In the genomic region with DNA sequence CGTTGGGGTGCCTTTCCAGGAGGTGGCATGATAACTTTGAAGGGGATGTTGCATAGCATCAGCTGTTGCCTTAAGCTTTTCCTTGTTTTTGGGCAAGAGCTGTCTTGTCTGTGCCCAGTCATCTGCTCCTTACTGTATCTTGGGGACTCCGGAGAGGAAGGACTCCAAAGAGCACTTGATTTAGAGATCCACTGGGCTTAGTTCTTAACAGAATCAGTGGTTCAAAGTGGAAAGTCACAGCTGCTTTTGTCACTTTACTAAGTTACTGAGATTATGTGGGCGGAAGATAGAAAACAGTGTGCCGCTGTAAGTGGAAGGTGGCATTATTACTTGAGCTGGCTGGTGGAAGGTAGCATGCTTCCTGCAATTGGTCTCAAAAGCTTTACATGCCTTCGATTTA, we compare ENCODE assay signal across 8 mouse cellular contexts. TPM values are rescaled to one million over a fixed set of nuclear protein-coding genes. Genes with fewer than 3 reads are reported as not detected.
A peak's percentile ranks its signal among the peaks of the same experiment; 100 is the strongest.
DNase-seq lines count a peak whose midpoint lies in the region; ATAC-seq and TF ChIP-seq lines count a peak whose summit lies in the region.

No protein-coding gene starts in this region.

- no peaks in the 10 kb centered on the region for H3K27me3 ChIP-seq in cerebellum, adult 2 months (ENCODE audit: control insufficient read depth, insufficient read depth, low read length)
- no peaks in the 10 kb centered on the region; the same call in 1 of the 2 replicates for H3K27me3 ChIP-seq in spleen, adult 2 months (ENCODE audit: control insufficient read depth, insufficient read depth, low read length)
- no peaks in the 10 kb centered on the region for H3K27me3 ChIP-seq in limb, embryonic 13.5 days
- no peaks in the 10 kb centered on the region for H3K27me3 ChIP-seq in stomach, embryonic 16.5 days (ENCODE audit: control insufficient read depth, insufficient read depth, low read length)

- WGBS in cerebellum, adult 2 months, result 13% methylated on average over 5 of the region's 5 CpGs
- 59% methylated on average over 5 of the region's 5 CpGs for WGBS in spleen, adult 2 months
- WGBS in limb, embryonic 13.5 days, result 47% methylated on average over 5 of the region's 5 CpGs
- WGBS in stomach, embryonic 16.5 days, result 54% methylated on average over 5 of the region's 5 CpGs

- peak overlapping the region; percentile 97 for H3K4me3 ChIP-seq in cerebellum, adult 2 months (replicated peaks; ENCODE audit: insufficient read depth, low read depth, low read length)
- H3K4me3 ChIP-seq in spleen, adult 2 months (ENCODE audit: extremely low read depth, insufficient read depth, insufficient read length), result no peak overlapping the region
- H3K4me3 ChIP-seq in limb, embryonic 13.5 days, result peak overlapping the region; percentile 80
- peak overlapping the region; percentile 84 for H3K4me3 ChIP-seq in stomach, embryonic 16.5 days (replicated peaks; ENCODE audit: low read length)

- no peaks in the 10 kb centered on the region for H3K9me3 ChIP-seq in limb, embryonic 13.5 days
- no peaks in the 10 kb centered on the region for H3K9me3 ChIP-seq in stomach, embryonic 16.5 days (replicated peaks; ENCODE audit: control insufficient read depth, low read length)

- no peak for ATAC-seq in limb, embryonic 13.5 days (ENCODE audit: low FRiP score, low read depth)
- ATAC-seq in stomach, embryonic 16.5 days (ENCODE audit: insufficient read depth, low FRiP score), result no peak
- ATAC-seq in granulocyte monocyte progenitor cell, adult 5-6 weeks (replicated peaks; ENCODE audit: poor library complexity, severe bottlenecking), result no peak

- H3K4me2 ChIP-seq in limb, embryonic 13.5 days (replicated peaks), result peak overlapping the region; percentile 81
- H3K4me2 ChIP-seq in stomach, embryonic 16.5 days (ENCODE audit: low read depth, low read length), result peak overlapping the region; percentile 69

- H3K27ac ChIP-seq in cerebellum, adult 2 months (ENCODE audit: insufficient read depth, low read length), result no peak overlapping the region
- H3K27ac ChIP-seq in spleen, adult 2 months (ENCODE audit: insufficient read depth, low read length), result peak overlapping the region; percentile 58; the same call in 1 of the 2 replicates
- peak overlapping the region; percentile 74; the same call in 1 of the 2 replicates for H3K27ac ChIP-seq in limb, embryonic 13.5 days
- peak overlapping the region; percentile 85 for H3K27ac ChIP-seq in stomach, embryonic 16.5 days (ENCODE audit: low read length)

- TF ChIP-seq POLR2A in cerebellum, adult 2 months (IDR thresholded peaks at IDR 0.05; ENCODE audit: borderline replicate concordance, insufficient read depth, low read length), result no peak
- no peak for TF ChIP-seq POLR2A in spleen, adult 2 months (IDR thresholded peaks at IDR 0.05; ENCODE audit: low read depth, low read length)

- peak overlapping the region; percentile 90 for H3K9ac ChIP-seq in limb, embryonic 13.5 days
- peak overlapping the region; percentile 89 for H3K9ac ChIP-seq in stomach, embryonic 16.5 days (ENCODE audit: low read length)

- no peaks in the 10 kb centered on the region for H3K36me3 ChIP-seq in spleen, adult 2 months (ENCODE audit: control insufficient read depth, insufficient read depth, low read length)
- peaks cover 2% of the 10 kb centered on the region; the same call in 1 of the 2 replicates for H3K36me3 ChIP-seq in limb, embryonic 13.5 days
- no peaks in the 10 kb centered on the region for H3K36me3 ChIP-seq in stomach, embryonic 16.5 days (ENCODE audit: control insufficient read depth, insufficient read depth, low read length)

- TF ChIP-seq CTCF in cerebellum, adult 2 months (IDR thresholded peaks at IDR 0.05; ENCODE audit: borderline replicate concordance, insufficient read depth, low read depth, low read length), result no peak
- TF ChIP-seq CTCF in spleen, adult 2 months (IDR thresholded peaks at IDR 0.05; ENCODE audit: extremely low read depth, insufficient read depth, insufficient read length, insufficient replicate concordance), result no peak

- peaks cover 10% of the 10 kb centered on the region; the same call in 1 of the 2 replicates for H3K4me1 ChIP-seq in cerebellum, adult 2 months (ENCODE audit: control insufficient read depth, insufficient read depth, low read length)
- peaks cover 4% of the 10 kb centered on the region for H3K4me1 ChIP-seq in spleen, adult 2 months (ENCODE audit: control insufficient read depth, insufficient read depth, insufficient read length)
- peaks cover 36% of the 10 kb centered on the region for H3K4me1 ChIP-seq in limb, embryonic 13.5 days
- H3K4me1 ChIP-seq in stomach, embryonic 16.5 days (ENCODE audit: control insufficient read depth, insufficient read depth, low read length), result peaks cover 33% of the 10 kb centered on the region

- no peak for DNase-seq in cerebellum, adult 2 months
- no peak for DNase-seq in cerebellum, adult 11-12 months
- no peak for DNase-seq in spleen, adult 2 months (ENCODE audit: low read depth in 1 of 2, low spot score in 2 of 2)
- no peak for DNase-seq in spleen, adult 18-20 months
- no peak for DNase-seq in layer of hippocampus, postnatal 25 days (ENCODE audit: extremely low spot score in 1 of 2, low spot score in 1 of 2)

RNA-seq across cellular contexts. Expression of a gene that starts 5.2 kb away (rescaled TPM):
- polyA plus RNA-seq in cerebellum, adult 2 months (2012; rRNA removed), result 35.9 and 42.3 TPM in 2 replicates
- polyA plus RNA-seq in spleen, adult 2 months (2012; rRNA removed), result 10.9 and 14.3 TPM in 2 replicates
- polyA plus RNA-seq in limb, embryonic 13.5 days (2015; fragmentation: Nextera tagmentation; extraction: Ambion mirVana), result 48.3 and 53.8 TPM in 2 replicates
- polyA plus RNA-seq in stomach, embryonic 16.5 days (2015; fragmentation: Nextera tagmentation; extraction: Ambion mirVana), result 27.6 and 28.4 TPM in 2 replicates
- 10 to 100 TPM; 25.7 to 35.3 TPM for total RNA-seq in layer of hippocampus, postnatal 25 days (2021)
- 37.8 and 58.5 TPM in 2 replicates for total RNA-seq in granulocyte monocyte progenitor cell, adult 5-6 weeks (2014; fragmentation: Nextera tagmentation)
- total RNA-seq in granulocyte monocyte progenitor cell, adult 5-6 weeks (2017), result 31.0 and 37.9 TPM in 2 replicates
